Mouse (Mus musculus) forebrain, embryonic 10.5 days (tissue): ENCODE measurements around the gene Grm2. TPM values are rescaled to one million over a fixed set of nuclear protein-coding genes. Genes with fewer than 3 reads are reported as not detected.
A peak's percentile ranks its signal among the peaks of the same experiment; 100 is the strongest.
"Not testable (repeated sequence)": the region's sequence is repeated elsewhere in the genome, so short reads cannot be mapped to it uniquely, and the experiment has no call there.

Experiments
- DNase-seq: peaks from one replicate; pipeline ENCODE4 v3.0.0-alpha.2; 2017; ENCODE audit warnings: low spot score; ENCODE audit errors: extremely low spot score
- H3K27ac ChIP-seq: fragments of 300-500 bp; sonication (generic); 2 replicates; pipeline ENCODE4 v1.5.1; 2016; ENCODE audit warnings: mild to moderate bottlenecking
- H3K27me3 ChIP-seq: fragments of 300-500 bp; sonication (generic); 2 replicates; pipeline ENCODE4 v1.6.1; 2016; ENCODE audit warnings: mild to moderate bottlenecking; ENCODE audit not compliant: poor library complexity, severe bottlenecking
- H3K36me3 ChIP-seq: fragments of 300-500 bp; sonication (generic); replicated peaks from 2 replicates; pipeline ENCODE4 v1.6.1; 2016; ENCODE audit warnings: mild to moderate bottlenecking, moderate library complexity
- H3K4me1 ChIP-seq: fragments of 300-500 bp; sonication (generic); 2 replicates; pipeline ENCODE4 v1.6.1; 2016
- H3K4me3 ChIP-seq: fragments of 300-500 bp; sonication (generic); 2 replicates; pipeline ENCODE4 v1.5.1; 2016; ENCODE audit warnings: mild to moderate bottlenecking, moderate library complexity
- H3K9me3 ChIP-seq: fragments of 300-500 bp; sonication (generic); 2 replicates; pipeline ENCODE4 v1.6.1; 2016; ENCODE audit warnings: mild to moderate bottlenecking, moderate library complexity
- WGBS: fragments of 180-500 bp; shearing (Covaris S2); methylation state at CpG from one replicate; pipeline ENCODE4 v1.1.7; 2016; 5-methylcytosine and 5-hydroxymethylcytosine counted together
- polyA plus RNA-seq: library from polyadenylated mRNA; unstranded; fragments of >200 nt; fragmentation: Nextera tagmentation; extraction: Ambion mirVana; gene quantifications from 2 replicates; pipeline ENCODE4 v1.2.1, GENCODE M21; 2016

The Grm2 gene
- polyA plus RNA-seq, 1 experiment from 2014 or later, result 1.3 TPM

- Histone ChIP-seq H3K27me3 (peaks cover 8% of the 10 kb centered on the region; the same call in 1 of the 2 replicates), H3K9me3 (no peaks in the 10 kb centered on the region), H3K36me3 (no peaks in the 10 kb centered on the region), H3K4me1 (no peaks in the 10 kb centered on the region), H3K27ac (no peak overlapping the region), H3K4me3 (no peak overlapping the region)
- DNase-seq, result peak; percentile 77
- WGBS, result 36% methylated on average over 7 of the region's 7 CpGs
Observed at GRCm38 (mm10) chr9:106643128-106643527, 12.8 kb downstream of the Grm2 start.

- no peaks in the 10 kb centered on the region for H3K4me1 ChIP-seq
Observed at GRCm38 (mm10) chr9:106641346-106641745, 14.5 kb downstream of the Grm2 start.

GRCm38 (mm10) chr9:106638154-106638553 lies 17.7 kb downstream of the Grm2 start:
- H3K4me1 ChIP-seq, result no peaks in the 10 kb centered on the region
- H3K27ac ChIP-seq, result no peak overlapping the region
- H3K27me3 ChIP-seq, result no peaks in the 10 kb centered on the region
- H3K9me3 ChIP-seq, result no peaks in the 10 kb centered on the region
- H3K4me3 ChIP-seq, result no peak overlapping the region
- no peaks in the 10 kb centered on the region for H3K36me3 ChIP-seq
- WGBS, result 91% methylated on average over 8 of the region's 8 CpGs
- no peak for DNase-seq

More at GRCm38 (mm10) chr9:106641346-106641745, 14.5 kb downstream of the Grm2 start:
- no peak for DNase-seq
- H3K27ac ChIP-seq, result no peak overlapping the region
- H3K27me3 ChIP-seq, result no peaks in the 10 kb centered on the region
- no peaks in the 10 kb centered on the region for H3K9me3 ChIP-seq
- WGBS, result 59% methylated on average over 5 of the region's 5 CpGs
- no peaks in the 10 kb centered on the region for H3K36me3 ChIP-seq
- no peak overlapping the region for H3K4me3 ChIP-seq

- no peak overlapping the region for H3K4me3 ChIP-seq
- H3K9me3 ChIP-seq, result no peaks in the 10 kb centered on the region
- no peak overlapping the region for H3K27ac ChIP-seq
- no peaks in the 10 kb centered on the region for H3K27me3 ChIP-seq
- no peaks in the 10 kb centered on the region for H3K36me3 ChIP-seq
- DNase-seq, result no peak
- 63% methylated on average over 5 of the region's 5 CpGs for WGBS
- H3K4me1 ChIP-seq, result no peaks in the 10 kb centered on the region
Observed at GRCm38 (mm10) chr9:106632185-106632584, 23.7 kb downstream of the Grm2 start.

- H3K27ac ChIP-seq, result not testable (repeated sequence)
Observed at GRCm38 (mm10) chr9:106627796-106628195, 28.1 kb downstream of the Grm2 start.

GRCm38 (mm10) chr9:106626282-106626681 lies 29.6 kb downstream of the Grm2 start, which contains the start of gene Iqcf6:
Gene Iqcf6 (plus strand): TSS chr9:106626582.
- no peaks in the 10 kb centered on the region for H3K36me3 ChIP-seq
- no peak for DNase-seq
- no peaks in the 10 kb centered on the region for H3K9me3 ChIP-seq
- no peaks in the 10 kb centered on the region for H3K27me3 ChIP-seq
- WGBS, result 84% methylated on average over 2 of the region's 2 CpGs
- no peak within 1 kb of the TSS for H3K27ac ChIP-seq
- H3K4me3 ChIP-seq, result no peak within 1 kb of the TSS
- H3K4me1 ChIP-seq, result 0 out of 2 replicates have a peak, but pooled peaks cover 7% of the 10 kb centered on the region

More at GRCm38 (mm10) chr9:106627796-106628195, 28.1 kb downstream of the Grm2 start:
- H3K27me3 ChIP-seq, H3K4me3 ChIP-seq, H3K9me3 ChIP-seq, H3K36me3 ChIP-seq, H3K4me1 ChIP-seq, DNase-seq: not testable (repeated sequence)
- WGBS, result 35% methylated on average over 8 of the region's 8 CpGs

- no peaks in the 10 kb centered on the region for H3K36me3 ChIP-seq
- H3K27ac ChIP-seq, result no peak overlapping the region
- peaks cover 18% of the 10 kb centered on the region for H3K4me1 ChIP-seq
- DNase-seq, result no peak
- no peak overlapping the region for H3K4me3 ChIP-seq
- 0 out of 2 replicates have a peak, but pooled peaks cover 4% of the 10 kb centered on the region for H3K9me3 ChIP-seq
- WGBS, result 91% methylated on average over 3 of the region's 3 CpGs
- H3K27me3 ChIP-seq, result no peaks in the 10 kb centered on the region
Observed at GRCm38 (mm10) chr9:106617496-106617895, 38.4 kb downstream of the Grm2 start.

GRCm38 (mm10) chr9:106616306-106616705 lies 39.6 kb downstream of the Grm2 start:
- DNase-seq, result no peak
- WGBS, result 90% methylated on average over 9 of the region's 9 CpGs
- 0 out of 2 replicates have a peak, but pooled peaks cover 4% of the 10 kb centered on the region for H3K9me3 ChIP-seq
- H3K27me3 ChIP-seq, result no peaks in the 10 kb centered on the region
- H3K4me1 ChIP-seq, result peaks cover 18% of the 10 kb centered on the region
- H3K4me3 ChIP-seq, result no peak overlapping the region
- H3K36me3 ChIP-seq, result no peaks in the 10 kb centered on the region
- no peak overlapping the region for H3K27ac ChIP-seq

- no peak overlapping the region for H3K27ac ChIP-seq
- no peak for DNase-seq
- no peak overlapping the region for H3K4me3 ChIP-seq
- no peaks in the 10 kb centered on the region for H3K36me3 ChIP-seq
- no peaks in the 10 kb centered on the region for H3K27me3 ChIP-seq
- 0 out of 2 replicates have a peak, but pooled peaks cover 4% of the 10 kb centered on the region for H3K9me3 ChIP-seq
- WGBS, result 57% methylated on average over 3 of the region's 3 CpGs
- peaks cover 18% of the 10 kb centered on the region for H3K4me1 ChIP-seq
Observed at GRCm38 (mm10) chr9:106614616-106615015, 41.3 kb downstream of the Grm2 start.

GRCm38 (mm10) chr9:106613951-106614350 lies 41.9 kb downstream of the Grm2 start:
- H3K27me3 ChIP-seq, result no peaks in the 10 kb centered on the region
- no peaks in the 10 kb centered on the region for H3K36me3 ChIP-seq
- WGBS, result 70% methylated on average over 2 of the region's 2 CpGs
- H3K4me3 ChIP-seq, result no peak overlapping the region
- no peak for DNase-seq
- H3K9me3 ChIP-seq, result no peaks in the 10 kb centered on the region
- no peak overlapping the region for H3K27ac ChIP-seq
- peaks cover 18% of the 10 kb centered on the region for H3K4me1 ChIP-seq

- no peaks in the 10 kb centered on the region for H3K27me3 ChIP-seq
- no peaks in the 10 kb centered on the region for H3K9me3 ChIP-seq
- no peak overlapping the region for H3K4me3 ChIP-seq
- no peaks in the 10 kb centered on the region for H3K36me3 ChIP-seq
- 87% methylated on average over 4 of the region's 4 CpGs for WGBS
- DNase-seq, result no peak
- H3K4me1 ChIP-seq, result peaks cover 18% of the 10 kb centered on the region
- H3K27ac ChIP-seq, result no peak overlapping the region
Observed at GRCm38 (mm10) chr9:106610727-106611126, 45.2 kb downstream of the Grm2 start.

GRCm38 (mm10) chr9:106600546-106600945 lies 55.3 kb downstream of the Grm2 start:
- H3K27ac ChIP-seq, result no peak overlapping the region
- no peaks in the 10 kb centered on the region for H3K9me3 ChIP-seq
- peak; percentile 46 for DNase-seq
- H3K27me3 ChIP-seq, result no peaks in the 10 kb centered on the region
- WGBS, result 30% methylated on average over 8 of the region's 8 CpGs
- H3K4me1 ChIP-seq, result no peaks in the 10 kb centered on the region
- H3K36me3 ChIP-seq, result no peaks in the 10 kb centered on the region
- H3K4me3 ChIP-seq, result no peak overlapping the region

GRCm38 (mm10) chr9:106598466-106598865 lies 57.4 kb downstream of the Grm2 start:
- H3K4me1 ChIP-seq, result no peaks in the 10 kb centered on the region
- 42% methylated on average over 7 of the region's 7 CpGs for WGBS
- H3K36me3 ChIP-seq, result no peaks in the 10 kb centered on the region
- H3K27me3 ChIP-seq, result no peaks in the 10 kb centered on the region
- no peaks in the 10 kb centered on the region for H3K9me3 ChIP-seq
- no peak overlapping the region for H3K27ac ChIP-seq
- DNase-seq, result no peak
- H3K4me3 ChIP-seq, result no peak overlapping the region

- H3K36me3 ChIP-seq, result no peaks in the 10 kb centered on the region
- no peaks in the 10 kb centered on the region for H3K9me3 ChIP-seq
- no peak overlapping the region for H3K27ac ChIP-seq
- H3K4me3 ChIP-seq, result no peak overlapping the region
- H3K27me3 ChIP-seq, result no peaks in the 10 kb centered on the region
- 74% methylated on average over 7 of the region's 7 CpGs for WGBS
- H3K4me1 ChIP-seq, result no peaks in the 10 kb centered on the region
- DNase-seq, result no peak
Observed at GRCm38 (mm10) chr9:106595836-106596235, 60.0 kb downstream of the Grm2 start.
